Mouse (Mus musculus): ENCODE data around the gene Nrd1. TPM values are rescaled to one million over a fixed set of nuclear protein-coding genes. Genes with fewer than 3 reads are reported as not detected.
A peak's percentile ranks its signal among the peaks of the same experiment; 100 is the strongest.

The Nrd1 gene
- total RNA-seq, 4 experiments from 2014 or later = 134 to 179 (median 159) TPM

DNA sequence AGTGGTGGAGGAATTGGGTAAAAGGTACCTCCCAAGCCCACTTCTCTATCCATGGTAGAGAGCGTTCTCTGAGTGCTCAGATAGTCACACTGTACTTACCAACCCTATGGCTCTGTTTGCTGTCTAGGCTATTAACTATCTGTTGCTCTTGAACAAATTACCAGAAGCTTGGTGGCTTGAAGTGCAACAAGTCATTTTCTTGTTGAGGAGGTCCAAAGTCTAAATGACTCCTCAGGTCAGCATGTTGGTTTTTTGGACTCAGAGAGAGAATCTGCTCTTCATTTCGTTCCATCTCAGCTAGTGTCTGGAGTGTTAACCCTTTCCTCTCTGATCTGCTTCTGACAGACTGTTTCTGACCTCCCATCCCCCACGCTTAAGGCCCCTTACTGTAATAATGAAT is 24.6 kb downstream of the Nrd1 start:
- DNase-seq (ENCODE audit: low spot score in 2 of 2) = no peak

DNA sequence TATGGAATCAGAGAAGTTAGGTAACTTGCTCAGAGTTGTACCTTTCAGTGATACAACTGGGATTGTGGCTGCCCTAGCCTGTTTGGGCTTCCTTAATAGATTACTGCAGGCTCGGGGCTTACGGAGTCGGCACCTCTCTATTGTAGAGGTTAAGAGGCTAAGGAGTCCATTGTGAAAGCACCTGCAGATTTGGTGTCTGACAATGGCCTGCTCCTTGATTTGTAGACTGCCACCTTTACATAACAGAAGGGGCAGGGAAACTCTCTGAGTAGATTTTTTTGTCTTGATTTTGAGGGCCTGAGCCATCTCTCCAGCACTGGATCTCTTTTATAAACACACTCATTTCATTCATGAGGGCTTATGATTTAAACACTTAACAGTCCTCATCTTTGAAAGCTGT is 26.1 kb downstream of the Nrd1 start:
- DNase-seq (ENCODE audit: low spot score in 2 of 2) = no peak

DNA sequence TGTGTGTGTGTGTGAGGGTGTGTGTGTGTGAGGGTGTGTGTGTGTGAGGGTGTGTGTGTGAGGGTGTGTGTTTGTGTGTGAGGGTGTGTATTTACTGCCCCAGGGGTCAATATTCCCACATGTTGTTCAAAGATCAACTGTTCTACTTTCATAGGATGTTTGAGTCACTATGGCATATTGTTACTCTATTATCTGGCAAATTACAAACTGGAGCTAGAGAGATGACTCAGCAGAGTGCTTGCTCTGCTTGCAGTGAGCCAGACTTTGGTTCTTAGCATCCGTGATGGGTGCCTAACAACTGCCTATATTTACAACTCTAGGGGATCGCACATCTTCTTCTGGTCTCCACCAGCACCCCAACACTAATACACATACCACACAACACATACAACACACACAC is 29.4 kb downstream of the Nrd1 start:
- DNase-seq (ENCODE audit: low spot score in 2 of 2) = no peak

- DNase-seq (ENCODE audit: low spot score in 2 of 2) = no peak
Observed at GRCm38 (mm10) chr4:109030266-109030665, 29.8 kb downstream of the Nrd1 start.

GRCm38 (mm10) chr4:109036327-109036726 is 35.9 kb downstream of the Nrd1 start:
- DNase-seq (ENCODE audit: low spot score in 2 of 2) = peak; percentile 18 to 33

DNA sequence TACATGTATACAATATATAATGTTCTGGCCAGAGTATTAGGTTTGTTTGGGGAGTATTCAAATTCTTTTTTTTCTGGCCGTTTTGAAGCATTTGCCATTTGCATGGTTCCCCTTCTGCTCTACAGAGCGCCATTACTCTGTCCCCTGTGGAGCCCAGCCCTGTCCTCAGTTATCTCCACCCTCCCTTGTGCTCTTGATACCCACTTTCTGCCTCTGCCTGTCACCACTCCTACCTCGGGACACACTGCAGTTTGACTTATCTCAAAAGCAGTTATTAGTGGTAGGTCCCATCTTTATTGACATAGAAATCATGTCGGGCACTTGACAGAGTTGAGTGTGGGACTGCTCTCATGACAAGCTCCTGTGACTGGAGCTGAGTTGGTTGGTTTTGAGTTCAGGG is 42.3 kb downstream of the Nrd1 start:
- no peak for DNase-seq (ENCODE audit: low spot score in 2 of 2)

- no peak for DNase-seq (ENCODE audit: low spot score in 2 of 2)
Observed at GRCm38 (mm10) chr4:109043294-109043693, 42.8 kb downstream of the Nrd1 start.

GRCm38 (mm10) chr4:109043756-109044155 is 43.3 kb downstream of the Nrd1 start:
- no peak for DNase-seq (ENCODE audit: low spot score in 2 of 2)

- no peak for DNase-seq (ENCODE audit: low spot score in 2 of 2)
Observed at GRCm38 (mm10) chr4:109048258-109048657, 47.8 kb downstream of the Nrd1 start.

DNA sequence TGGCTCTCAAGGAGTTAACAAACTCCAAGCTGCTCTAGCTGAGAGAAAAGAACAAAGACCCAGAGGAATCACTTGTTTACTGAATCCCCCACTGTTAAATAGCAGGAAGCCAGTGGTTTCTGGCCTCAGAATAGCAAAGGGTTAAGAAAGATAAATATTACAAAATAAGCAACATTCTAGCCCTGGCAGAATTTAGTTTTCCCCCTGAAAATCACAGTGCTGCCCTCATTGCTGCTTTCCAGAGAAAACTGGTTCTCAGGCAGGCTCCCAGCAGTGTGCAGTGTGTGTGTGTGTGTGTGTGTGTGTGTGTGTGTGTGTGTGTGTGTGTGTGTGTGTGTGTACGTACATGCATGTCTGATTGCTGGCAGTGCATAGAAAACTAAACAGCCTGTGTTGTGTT is 51.8 kb downstream of the Nrd1 start:
- DNase-seq (ENCODE audit: low spot score in 2 of 2) = no peak

- DNase-seq (ENCODE audit: low spot score in 2 of 2) = no peak
Observed at GRCm38 (mm10) chr4:109054003-109054402, 53.5 kb downstream of the Nrd1 start.

GRCm38 (mm10) chr4:109056351-109056750 is 55.9 kb downstream of the Nrd1 start:
- DNase-seq (ENCODE audit: low spot score in 2 of 2) = no peak

GRCm38 (mm10) chr4:109057640-109058039 is 57.2 kb downstream of the Nrd1 start:
- no peak for DNase-seq (ENCODE audit: low spot score in 2 of 2)

DNA sequence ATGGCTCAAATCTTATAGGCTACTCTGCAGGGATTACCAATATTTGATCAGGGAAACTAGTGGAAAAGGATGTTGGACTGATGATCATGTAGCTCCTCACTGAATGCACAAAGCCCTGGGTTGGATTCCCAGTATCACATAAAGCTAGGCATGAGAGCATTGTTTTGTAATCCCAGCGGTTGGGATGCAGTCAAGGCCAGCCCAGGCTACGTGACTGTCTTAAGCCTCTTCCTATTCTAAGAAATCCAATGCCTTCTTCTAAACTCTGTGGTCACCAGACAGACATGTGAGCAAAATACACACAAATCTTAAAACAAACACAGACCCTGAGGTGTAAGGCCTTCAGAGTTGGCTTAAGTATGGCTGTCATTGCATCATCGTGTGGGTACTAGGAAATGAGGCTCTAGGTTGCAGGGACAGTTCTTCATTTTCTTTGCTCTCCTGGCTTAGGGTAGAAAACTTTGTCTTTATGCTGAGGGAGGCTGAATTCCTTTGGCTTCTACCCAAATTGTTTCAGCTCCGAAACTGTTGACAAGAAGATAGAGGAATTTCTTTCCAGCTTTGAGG is 58.9 kb downstream of the Nrd1 start:
- DNase-seq (ENCODE audit: low spot score in 2 of 2) = no peak

DNA sequence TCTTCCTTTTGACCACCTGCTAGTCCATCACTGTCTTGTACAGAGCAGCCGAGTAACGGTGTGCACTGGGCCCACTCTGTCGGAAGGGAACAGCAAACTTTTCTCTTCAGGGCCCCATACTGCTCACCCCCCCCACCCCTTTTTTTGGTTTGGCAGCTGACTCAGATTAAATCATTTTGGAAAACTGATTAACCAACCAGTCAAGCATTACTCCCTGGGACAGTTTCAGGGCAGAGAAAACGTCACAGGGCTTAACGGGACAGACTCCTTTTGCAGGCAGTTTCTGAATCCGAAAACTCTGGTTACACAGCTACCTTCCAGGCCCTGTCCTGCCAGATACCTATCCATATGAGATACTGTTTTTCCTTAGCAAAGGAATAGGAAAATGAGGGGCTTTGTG is 64.5 kb downstream of the Nrd1 start:
- DNase-seq (ENCODE audit: low spot score in 2 of 2) = no peak

DNA sequence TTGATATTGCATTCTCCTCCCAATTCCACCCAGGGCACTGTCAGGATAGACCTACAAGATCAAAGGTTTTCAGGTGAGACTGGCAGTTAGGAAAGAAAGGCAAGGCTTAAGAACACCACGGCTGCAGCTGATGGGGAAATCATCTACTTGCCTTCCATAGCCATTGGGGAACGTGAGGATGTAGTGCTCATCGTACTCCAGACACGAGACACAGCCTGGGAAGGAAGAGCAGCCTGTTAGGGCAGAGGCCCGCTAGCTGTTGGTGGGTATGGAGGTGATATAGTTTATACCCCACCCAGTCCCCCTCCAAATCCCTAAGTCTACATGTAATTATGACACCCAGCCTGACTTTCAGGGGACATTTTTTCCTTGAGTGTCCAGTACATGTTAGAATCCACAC is 65.3 kb downstream of the Nrd1 start:
- no peak for DNase-seq (ENCODE audit: low spot score in 2 of 2)

DNA sequence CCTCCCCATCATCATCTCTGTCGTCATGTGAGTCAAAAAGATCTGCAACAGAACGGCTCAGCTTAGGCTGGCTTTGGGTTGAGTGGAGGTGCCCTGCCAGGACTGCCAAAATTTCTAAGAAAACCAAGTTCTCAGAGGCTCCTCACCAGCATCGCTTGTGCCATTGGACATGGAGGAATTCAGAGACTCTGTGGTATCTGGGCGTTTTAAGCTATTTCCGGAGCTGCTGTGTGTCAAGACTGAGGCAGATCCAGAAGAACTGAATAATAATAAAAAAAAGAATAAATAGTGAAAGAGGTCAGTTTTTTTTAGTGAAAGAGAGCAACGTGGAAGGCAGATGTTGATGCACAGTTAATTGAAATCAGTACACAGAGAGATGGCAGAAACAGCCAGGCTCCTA is 72.4 kb downstream of the Nrd1 start:
- no peak for DNase-seq (ENCODE audit: low spot score in 2 of 2)

DNA sequence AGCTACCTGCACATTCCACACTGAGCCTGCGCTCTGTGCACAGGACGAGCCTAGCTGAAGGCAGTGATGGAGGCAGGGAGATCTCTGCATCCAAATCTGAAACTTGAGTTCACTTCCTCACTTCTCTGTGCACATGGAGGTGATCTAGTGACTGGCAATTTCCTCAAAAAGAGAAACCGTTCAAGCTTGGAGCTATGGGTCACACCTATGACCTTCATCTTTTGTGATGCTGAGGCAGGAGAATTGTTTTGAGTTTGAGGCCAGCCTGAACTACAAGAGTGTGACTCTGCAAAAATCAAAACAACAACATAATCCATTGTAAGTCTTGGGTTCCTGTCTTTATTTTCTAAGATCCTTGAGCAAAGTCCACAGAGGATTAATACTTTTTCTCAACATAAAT is 72.8 kb downstream of the Nrd1 start:
- no peak for DNase-seq (ENCODE audit: low spot score in 2 of 2)

GRCm38 (mm10) chr4:109078941-109079340 is 78.5 kb downstream of the Nrd1 start:
- DNase-seq (ENCODE audit: low spot score in 2 of 2) = no peak

DNA sequence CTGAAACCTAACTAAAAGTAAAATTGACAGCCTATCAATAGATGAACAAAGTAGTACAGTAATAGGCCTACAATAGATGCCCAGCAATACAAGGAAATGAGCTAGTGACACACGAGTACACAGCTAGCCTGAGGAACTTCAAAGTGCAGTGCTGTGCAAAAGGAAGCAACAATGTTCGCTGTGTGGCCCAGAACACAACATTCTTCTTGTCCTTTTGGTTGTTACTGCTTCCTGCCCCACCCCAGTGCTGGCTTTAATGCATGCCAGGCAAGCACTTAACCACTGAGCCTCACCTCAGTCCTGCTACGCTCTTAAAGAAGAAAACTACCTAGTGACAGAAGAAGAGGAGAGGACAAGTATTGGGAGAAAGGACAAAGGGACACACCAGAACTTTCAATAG is 79.2 kb downstream of the Nrd1 start:
- no peak for DNase-seq (ENCODE audit: low spot score in 2 of 2)

DNA sequence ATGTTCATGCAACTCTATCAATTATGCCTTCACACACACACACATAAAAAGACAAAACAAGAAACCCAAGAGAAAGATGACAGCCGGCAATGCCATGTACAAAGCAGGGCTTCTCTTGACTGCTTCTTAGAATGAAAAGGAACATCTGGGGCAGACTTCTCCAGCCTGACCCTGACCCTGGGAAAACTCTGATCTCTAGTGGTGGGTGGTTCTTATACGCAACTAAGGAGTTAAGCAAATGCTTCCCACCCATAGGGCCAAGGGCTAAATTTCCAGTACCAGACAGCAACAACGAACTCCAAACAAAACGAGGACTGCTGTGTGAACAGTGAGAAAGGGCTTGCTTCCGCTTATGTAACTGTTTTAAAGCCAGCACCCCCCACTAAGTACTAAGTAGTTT is 79.7 kb downstream of the Nrd1 start:
- DNase-seq (ENCODE audit: low spot score in 2 of 2) = no peak

DNA sequence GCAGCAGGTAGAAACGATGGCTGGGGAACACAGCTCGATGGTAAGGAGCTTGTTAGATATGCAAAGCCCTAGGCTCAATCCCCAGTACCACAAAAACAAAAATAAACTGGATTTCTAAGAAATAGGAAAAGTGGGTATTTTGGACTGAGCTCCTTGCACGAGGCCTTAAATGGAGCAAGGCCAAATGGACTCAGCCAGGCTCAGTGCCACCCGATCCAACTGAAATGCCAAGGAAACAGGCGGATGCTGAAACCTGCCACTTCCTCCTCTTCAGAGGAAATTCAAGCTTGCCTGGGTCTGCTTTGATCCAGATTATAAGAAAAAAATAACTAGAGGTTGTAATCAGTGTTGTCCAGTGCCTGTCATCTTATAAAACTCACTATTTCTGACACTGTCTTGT is 88.7 kb downstream of the Nrd1 start:
- DNase-seq (ENCODE audit: low spot score in 2 of 2) = no peak

DNA sequence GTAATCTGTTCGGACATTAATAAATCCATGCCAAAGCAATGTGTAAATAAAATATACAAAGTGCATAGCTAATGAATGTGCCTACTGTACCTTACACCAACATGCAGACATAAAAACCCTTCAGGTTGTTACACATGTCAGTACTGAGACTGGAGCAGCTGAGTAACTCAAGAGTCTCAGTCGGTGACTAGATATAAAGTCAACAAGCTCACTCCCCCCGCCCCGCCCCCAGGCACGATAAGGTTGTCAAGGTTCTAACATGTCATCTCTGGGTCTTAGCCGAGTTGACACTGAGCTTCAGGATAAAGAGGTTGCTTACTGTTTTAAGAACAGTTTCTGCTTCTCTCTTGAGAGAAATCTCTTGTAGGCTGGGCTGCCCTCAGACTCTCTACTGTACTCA is 89.5 kb downstream of the Nrd1 start:
- no peak for DNase-seq (ENCODE audit: low spot score in 2 of 2)

DNA sequence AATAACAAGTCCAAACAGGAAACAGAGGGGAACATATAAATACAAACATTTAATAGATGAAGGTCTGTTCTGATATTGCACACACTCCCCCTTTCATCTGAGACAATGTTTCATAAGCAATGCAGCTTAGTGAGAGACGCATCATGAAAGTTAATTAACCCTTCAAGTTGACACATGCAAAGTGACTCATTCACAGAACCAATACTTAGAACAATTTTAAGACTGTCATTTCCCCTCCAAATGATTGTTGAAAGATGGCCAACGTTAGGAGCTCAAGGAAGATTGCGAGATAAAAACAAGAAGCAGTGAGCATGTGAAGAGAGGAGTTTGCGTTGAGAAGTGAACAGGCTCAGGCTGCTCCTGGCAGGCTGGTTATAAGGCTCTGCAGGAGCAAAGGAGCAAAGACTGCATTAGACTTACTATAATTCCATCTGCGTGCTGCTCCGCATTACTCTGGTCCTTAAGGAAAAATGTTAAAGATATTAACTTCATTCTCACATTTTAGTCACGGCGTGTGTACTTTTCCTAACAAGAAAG is 90.9 kb downstream of the Nrd1 start:
- DNase-seq (ENCODE audit: low spot score in 2 of 2) = no peak
